Mouse (Mus musculus): ENCODE results near the gene Clec11a. TPM values are rescaled to one million over a fixed set of nuclear protein-coding genes. Genes with fewer than 3 reads are reported as not detected.

Clec11a gene
- polyA plus RNA-seq, 1 experiment = 0.01 TPM

- Histone ChIP-seq H3K4me3 (replicated peaks) (no peak overlapping the region), H3K27me3 (ENCODE audit: control insufficient read depth) (no peaks in the 10 kb centered on the region), H3K4me1 (ENCODE audit: control insufficient read depth) (no peaks in the 10 kb centered on the region), H3K36me3 (ENCODE audit: control insufficient read depth) (no peaks in the 10 kb centered on the region), H3K9me3 (ENCODE audit: control insufficient read depth, low read length) (no peaks in the 10 kb centered on the region)
- TF ChIP-seq TAL1 (IDR thresholded peaks at IDR 0.05; ENCODE audit: low read length) = no peak
- TF ChIP-seq GATA1 (IDR thresholded peaks at IDR 0.05; ENCODE audit: low read length) = no peak
Observed at GRCm38 (mm10) chr7:44291418-44291817, 15.3 kb downstream of the Clec11a start.

- H3K4me3 ChIP-seq (replicated peaks) = no peak overlapping the region
- TF ChIP-seq GATA1 (IDR thresholded peaks at IDR 0.05; ENCODE audit: low read length) (no peak), TAL1 (IDR thresholded peaks at IDR 0.05; ENCODE audit: low read length) (no peak)
- H3K4me1 ChIP-seq (ENCODE audit: control insufficient read depth) = no peaks in the 10 kb centered on the region
- no peaks in the 10 kb centered on the region for H3K9me3 ChIP-seq (ENCODE audit: control insufficient read depth, low read length)
- H3K36me3 ChIP-seq (ENCODE audit: control insufficient read depth) = no peaks in the 10 kb centered on the region
- H3K27me3 ChIP-seq (ENCODE audit: control insufficient read depth) = no peaks in the 10 kb centered on the region
Observed at GRCm38 (mm10) chr7:44290986-44291385, 15.7 kb downstream of the Clec11a start.

GRCm38 (mm10) chr7:44287760-44288159, 18.9 kb downstream of the Clec11a start:
- H3K27me3 ChIP-seq (ENCODE audit: control insufficient read depth) = no peaks in the 10 kb centered on the region
- no peaks in the 10 kb centered on the region for H3K4me1 ChIP-seq (ENCODE audit: control insufficient read depth)
- H3K9me3 ChIP-seq (ENCODE audit: control insufficient read depth, low read length) = no peaks in the 10 kb centered on the region
- no peak for TF ChIP-seq TAL1 (IDR thresholded peaks at IDR 0.05; ENCODE audit: low read length)
- no peak for TF ChIP-seq GATA1 (IDR thresholded peaks at IDR 0.05; ENCODE audit: low read length)
- no peak overlapping the region for H3K4me3 ChIP-seq (replicated peaks)
- no peaks in the 10 kb centered on the region for H3K36me3 ChIP-seq (ENCODE audit: control insufficient read depth)

GRCm38 (mm10) chr7:44281586-44281985, 25.1 kb downstream of the Clec11a start:
- H3K9me3 ChIP-seq (ENCODE audit: control insufficient read depth, low read length) = no peaks in the 10 kb centered on the region
- no peaks in the 10 kb centered on the region; the same call in 1 of the 2 replicates for H3K27me3 ChIP-seq (ENCODE audit: control insufficient read depth)
- TF ChIP-seq GATA1 (IDR thresholded peaks at IDR 0.05; ENCODE audit: low read length) = no peak
- TF ChIP-seq TAL1 (IDR thresholded peaks at IDR 0.05; ENCODE audit: low read length) = no peak
- no peak overlapping the region for H3K4me3 ChIP-seq (replicated peaks)
- no peaks in the 10 kb centered on the region for H3K4me1 ChIP-seq (ENCODE audit: control insufficient read depth)
- no peaks in the 10 kb centered on the region for H3K36me3 ChIP-seq (ENCODE audit: control insufficient read depth)

DNA sequence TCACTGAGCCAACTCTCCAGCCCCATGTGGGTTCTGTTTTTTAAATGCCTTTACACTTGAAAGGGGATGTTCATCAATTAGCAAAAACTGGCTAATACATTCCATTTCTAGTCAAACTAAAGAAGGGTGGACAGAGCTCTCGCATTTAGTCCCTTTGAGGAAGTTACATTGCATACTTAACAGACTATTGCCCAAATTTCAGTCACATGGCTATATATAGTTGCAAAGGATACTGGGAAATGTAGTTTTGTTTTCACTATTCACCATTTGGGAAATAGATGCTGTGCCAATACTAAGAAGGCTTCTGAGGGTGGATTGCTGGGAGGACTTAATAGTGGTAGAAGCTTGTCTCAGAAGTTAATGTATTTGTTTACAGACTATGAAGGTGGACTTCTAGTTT, 25.7 kb downstream of the Clec11a start:
- Histone ChIP-seq H3K27me3 (ENCODE audit: control insufficient read depth) (no peaks in the 10 kb centered on the region; the same call in 1 of the 2 replicates), H3K36me3 (ENCODE audit: control insufficient read depth) (no peaks in the 10 kb centered on the region), H3K4me3 (replicated peaks) (no peak overlapping the region), H3K4me1 (ENCODE audit: control insufficient read depth) (no peaks in the 10 kb centered on the region), H3K9me3 (ENCODE audit: control insufficient read depth, low read length) (no peaks in the 10 kb centered on the region)
- TF ChIP-seq TAL1 (IDR thresholded peaks at IDR 0.05; ENCODE audit: low read length) (no peak), GATA1 (IDR thresholded peaks at IDR 0.05; ENCODE audit: low read length) (no peak)

DNA sequence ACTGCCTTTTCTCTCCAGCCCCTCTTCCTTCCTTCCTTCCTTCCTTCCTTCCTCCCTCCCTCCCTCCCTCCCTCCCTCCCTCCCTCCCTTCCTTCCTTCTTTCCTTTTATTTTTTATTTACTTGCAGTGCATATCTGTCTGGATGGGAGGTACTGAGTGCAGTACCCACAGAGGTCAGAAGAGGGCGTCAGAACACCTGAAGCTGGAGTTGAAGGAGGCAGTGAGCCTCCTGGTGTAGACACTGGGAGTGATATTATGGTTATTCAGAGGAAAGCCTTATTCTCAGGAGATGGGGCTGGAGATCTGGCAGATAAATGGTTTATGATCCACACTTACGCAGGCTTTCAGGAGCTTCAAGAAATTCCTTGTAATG, 29.5 kb downstream of the Clec11a start:
- no peak overlapping the region for H3K4me3 ChIP-seq (replicated peaks)
- H3K4me1 ChIP-seq (ENCODE audit: control insufficient read depth) = no peaks in the 10 kb centered on the region

GRCm38 (mm10) chr7:44276461-44277249, 30.0 kb downstream of the Clec11a start:
- no peaks in the 10 kb centered on the region for H3K4me1 ChIP-seq (ENCODE audit: control insufficient read depth)
- no peak for TF ChIP-seq TAL1 (IDR thresholded peaks at IDR 0.05; ENCODE audit: low read length)
- TF ChIP-seq GATA1 (IDR thresholded peaks at IDR 0.05; ENCODE audit: low read length) = no peak
- H3K36me3 ChIP-seq (ENCODE audit: control insufficient read depth) = no peaks in the 10 kb centered on the region
- H3K4me3 ChIP-seq (replicated peaks) = no peak overlapping the region
- no peaks in the 10 kb centered on the region for H3K9me3 ChIP-seq (ENCODE audit: control insufficient read depth, low read length)
- peaks cover 6% of the 10 kb centered on the region for H3K27me3 ChIP-seq (ENCODE audit: control insufficient read depth)

More for the DNA sequence above, 29.5 kb downstream of the Clec11a start:
- no peaks in the 10 kb centered on the region for H3K36me3 ChIP-seq (ENCODE audit: control insufficient read depth)
- peaks cover 6% of the 10 kb centered on the region for H3K27me3 ChIP-seq (ENCODE audit: control insufficient read depth)
- no peaks in the 10 kb centered on the region for H3K9me3 ChIP-seq (ENCODE audit: control insufficient read depth, low read length)
- TF ChIP-seq GATA1 (IDR thresholded peaks at IDR 0.05; ENCODE audit: low read length) = no peak
- no peak for TF ChIP-seq TAL1 (IDR thresholded peaks at IDR 0.05; ENCODE audit: low read length)

DNA sequence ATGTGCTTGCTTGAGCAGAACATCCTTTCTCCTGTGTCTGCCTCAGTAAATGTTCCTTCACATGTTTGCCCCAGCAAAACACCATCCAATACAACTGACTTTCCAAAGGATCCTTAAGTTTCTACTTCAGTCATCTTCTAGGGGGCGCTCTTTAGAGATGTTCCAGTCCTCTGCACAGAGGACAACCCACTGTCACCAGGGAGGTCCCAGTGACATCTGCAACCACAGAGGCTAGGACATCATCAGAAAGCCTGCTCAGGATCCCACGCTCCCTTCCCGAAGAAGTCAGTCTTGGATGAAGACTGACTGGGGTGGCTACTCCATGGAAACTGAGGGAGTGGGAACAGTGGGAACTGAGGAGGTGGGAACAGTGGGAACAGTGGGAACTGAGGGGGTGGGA, 31.2 kb downstream of the Clec11a start:
- Histone ChIP-seq H3K27me3 (ENCODE audit: control insufficient read depth) (peaks cover 6% of the 10 kb centered on the region), H3K4me3 (replicated peaks) (no peak overlapping the region), H3K36me3 (ENCODE audit: control insufficient read depth) (no peaks in the 10 kb centered on the region), H3K4me1 (ENCODE audit: control insufficient read depth) (no peaks in the 10 kb centered on the region), H3K9me3 (ENCODE audit: control insufficient read depth, low read length) (no peaks in the 10 kb centered on the region)
- TF ChIP-seq TAL1 (IDR thresholded peaks at IDR 0.05; ENCODE audit: low read length) = no peak
- TF ChIP-seq GATA1 (IDR thresholded peaks at IDR 0.05; ENCODE audit: low read length) = no peak

DNA sequence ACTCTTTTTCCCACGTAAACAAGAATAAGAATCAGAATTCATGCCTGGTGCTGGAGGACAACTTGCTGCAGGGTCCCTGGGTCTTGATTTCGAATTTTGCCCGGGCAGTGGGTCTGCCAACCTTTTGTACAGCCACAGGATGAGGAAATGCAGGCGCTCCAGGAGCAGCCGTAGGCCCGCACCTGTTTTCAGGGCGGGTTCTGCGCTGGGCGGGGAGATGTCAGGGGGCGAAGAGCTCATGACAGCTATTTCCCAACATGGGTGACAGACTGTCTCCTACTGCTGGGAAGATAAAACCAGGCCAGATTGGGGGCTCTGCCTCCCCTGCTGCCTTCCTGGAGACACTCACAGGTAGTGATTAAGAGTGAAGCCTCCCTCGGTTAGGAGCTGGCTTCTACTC, 32.6 kb downstream of the Clec11a start:
- H3K36me3 ChIP-seq (ENCODE audit: control insufficient read depth) = no peaks in the 10 kb centered on the region
- peaks cover 6% of the 10 kb centered on the region for H3K27me3 ChIP-seq (ENCODE audit: control insufficient read depth)
- no peaks in the 10 kb centered on the region for H3K4me1 ChIP-seq (ENCODE audit: control insufficient read depth)
- no peaks in the 10 kb centered on the region for H3K9me3 ChIP-seq (ENCODE audit: control insufficient read depth, low read length)
- H3K4me3 ChIP-seq (replicated peaks) = no peak overlapping the region
- no peak for TF ChIP-seq GATA1 (IDR thresholded peaks at IDR 0.05; ENCODE audit: low read length)
- no peak for TF ChIP-seq TAL1 (IDR thresholded peaks at IDR 0.05; ENCODE audit: low read length)

Measured in erythroblast, embryonic 14.5 days (primary cell).